ENCODE assay signal across 15 mouse cellular contexts in genomic region chr10:70552531-70552930, GRCm38 (mm10).
"Had no signal": no experiment of that assay in that cellular context is flagged by ENCODE, and none has a peak within 500 bp of the region (broad histone marks: within the 10 kb centered on the region; RNA-seq: fewer than 3 reads in every experiment).

No protein-coding gene starts in this region.

- H3K36me3 ChIP-seq: liver, embryonic 13.5 days had no signal

- DNase-seq: kidney, adult 9 months; kidney, postnatal 14 days; kidney, postnatal 4 days; layer of hippocampus, postnatal 36 days; liver, embryonic 13.5 days; lung, adult 2 months; lung, postnatal 14 days; lung, postnatal 4 days; midbrain, embryonic 14.5 days; retina, postnatal 1 day; right cerebral cortex, postnatal 25 days; thymus, postnatal 36 days had no signal

- H3K4me1 ChIP-seq: liver, embryonic 13.5 days; neural tube, embryonic 12.5 days had no signal

- H3K27me3 ChIP-seq: liver, embryonic 13.5 days; neural tube, embryonic 12.5 days had no signal

- H3K9me3 ChIP-seq: liver, embryonic 13.5 days; neural tube, embryonic 12.5 days had no signal

- H3K9ac ChIP-seq: liver, embryonic 13.5 days; neural tube, embryonic 12.5 days had no signal

- H3K27ac ChIP-seq: left cerebral cortex, adult 2 months; liver, embryonic 13.5 days; neural tube, embryonic 12.5 days had no signal

- H3K4me2 ChIP-seq: liver, embryonic 13.5 days; midbrain, embryonic 11.5 days; neural tube, embryonic 12.5 days had no signal

- H3K4me3 ChIP-seq: left cerebral cortex, adult 2 months; liver, embryonic 13.5 days; neural tube, embryonic 12.5 days had no signal
